Mouse (Mus musculus): ENCODE data around the gene Eno4.

Gene Eno4

DNA sequence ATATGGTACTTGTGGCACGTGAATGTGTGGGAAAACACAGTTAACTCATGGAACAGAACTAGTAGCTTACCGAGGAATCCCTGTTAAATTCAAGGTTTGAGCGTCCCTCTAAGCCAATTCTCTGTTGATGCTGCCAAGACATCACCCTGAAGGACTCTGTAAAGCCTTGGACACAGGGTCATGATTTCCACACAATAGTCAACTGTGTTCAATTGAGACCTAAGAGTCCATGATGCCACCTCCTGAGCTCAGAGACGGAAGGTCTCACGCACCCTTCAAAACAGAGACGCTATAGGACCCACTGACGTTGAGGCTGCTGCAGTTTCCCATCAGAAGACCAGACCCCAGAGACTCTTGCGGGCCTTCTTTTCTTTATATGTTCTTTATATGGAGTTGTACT lies 30.9 kb downstream of the Eno4 start:
- WGBS = 83% methylated on average over 8 of the region's 8 CpGs

- 88% methylated on average over 11 of the region's 11 CpGs for WGBS
Measured at GRCm38 (mm10) chr19:58975216-58975863, 32.1 kb downstream of the Eno4 start.

DNA sequence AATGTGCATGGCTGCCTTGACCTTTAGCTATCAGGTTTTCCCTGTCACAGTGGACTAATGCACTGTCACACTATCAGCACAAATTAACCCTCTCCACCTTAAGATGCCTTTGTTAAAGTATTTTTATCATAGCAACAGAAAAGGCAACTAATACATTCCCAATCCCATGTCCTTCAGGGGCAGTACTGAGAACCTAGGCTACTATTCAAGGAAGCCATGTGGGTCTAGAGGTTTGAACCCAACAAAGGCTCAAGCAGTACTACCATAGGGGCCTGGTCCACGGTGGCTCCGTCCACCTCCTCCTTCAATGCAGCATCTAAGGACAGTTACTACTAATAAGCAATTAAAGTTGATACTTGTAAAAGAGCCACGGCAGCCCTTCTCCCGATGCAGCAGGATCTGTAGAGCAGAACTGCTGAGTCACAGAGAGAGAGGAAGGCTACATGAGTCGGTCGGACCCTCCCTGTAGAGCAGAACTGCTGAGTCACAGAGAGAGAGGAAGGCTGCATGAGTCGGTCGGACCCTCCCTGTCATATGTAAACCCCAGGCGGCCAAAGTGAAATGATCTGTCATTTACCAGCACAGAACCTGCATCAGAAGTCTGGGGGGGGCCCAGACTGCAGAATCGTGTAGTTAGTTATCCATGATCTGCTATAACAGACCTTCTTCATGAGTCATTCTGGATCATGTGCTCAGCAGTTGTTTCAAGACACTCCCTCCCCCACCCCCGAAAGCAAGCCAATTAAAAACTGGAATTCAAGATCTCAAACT lies 35.4 kb downstream of the Eno4 start:
- WGBS = 34% methylated on average over 11 of the region's 11 CpGs

- 32% methylated on average over 13 of the region's 13 CpGs for WGBS
Measured at GRCm38 (mm10) chr19:58979436-58980055, 36.3 kb downstream of the Eno4 start.

DNA sequence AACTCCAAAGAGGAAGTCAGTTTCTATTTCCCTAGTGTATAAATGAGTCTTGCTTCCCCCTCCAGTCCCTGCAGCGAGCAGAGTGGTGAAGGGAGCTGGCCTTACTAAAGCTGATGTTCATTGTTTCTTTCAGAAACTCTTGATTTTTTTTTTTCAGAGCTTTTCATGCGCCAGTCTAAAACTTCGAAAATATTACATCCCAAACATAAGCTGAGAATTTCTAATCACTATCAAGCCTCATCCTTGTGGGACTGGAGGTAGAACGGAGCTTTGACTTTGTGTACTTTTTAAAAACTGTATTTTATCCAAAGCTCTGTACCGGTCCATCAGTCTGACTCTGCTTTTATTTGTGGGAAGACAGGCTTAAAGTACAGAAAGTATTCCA lies 36.8 kb downstream of the Eno4 start:
- WGBS = 51% methylated on average over 5 of the region's 5 CpGs

GRCm38 (mm10) chr19:58981571-58981970 lies 38.3 kb downstream of the Eno4 start:
- 54% methylated on average over 9 of the region's 9 CpGs for WGBS

GRCm38 (mm10) chr19:59002827-59003226 lies 59.6 kb downstream of the Eno4 start:
- WGBS = 72% methylated on average over 6 of the region's 6 CpGs

DNA sequence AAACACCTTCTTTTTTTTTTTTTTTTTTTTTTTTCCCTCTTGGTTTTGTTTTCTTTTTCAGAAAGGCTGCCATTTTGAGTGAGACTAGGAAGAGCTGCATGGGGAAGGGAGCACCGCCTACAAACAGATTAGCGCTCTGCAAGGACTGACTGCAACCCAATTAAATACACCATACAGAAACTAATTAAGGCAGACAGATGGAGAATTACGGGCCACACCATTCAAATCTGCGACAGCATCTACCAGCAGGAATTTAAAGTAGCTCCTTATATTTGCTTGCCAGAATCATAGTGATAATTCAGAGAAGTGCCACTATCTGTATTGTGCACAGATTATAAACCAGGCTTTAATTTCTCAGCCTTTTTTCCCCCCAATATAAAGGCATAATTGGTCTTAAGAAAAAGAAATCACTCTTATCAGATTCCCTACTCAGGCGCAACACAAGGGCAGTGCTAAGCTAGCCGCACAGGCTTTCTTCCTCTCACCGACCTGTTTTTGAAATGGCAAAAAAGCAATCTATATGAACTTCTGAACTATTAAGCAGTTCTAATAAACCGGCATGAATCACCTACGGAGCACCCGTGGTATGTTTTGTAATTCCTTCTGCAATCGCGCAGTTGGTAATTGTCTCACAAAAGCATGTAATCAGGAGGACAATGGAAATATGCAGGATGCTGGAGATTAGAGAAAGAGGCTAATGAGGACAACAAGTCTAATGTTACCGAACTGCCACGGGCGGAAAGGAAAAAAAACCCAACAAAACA lies 63.5 kb downstream of the Eno4 start:
- WGBS = 48% methylated on average over 15 of the region's 15 CpGs

GRCm38 (mm10) chr19:59010802-59011201 lies 67.6 kb downstream of the Eno4 start:
- WGBS = 50% methylated on average over 5 of the region's 5 CpGs
